Mouse (Mus musculus): ENCODE measurements around the gene Ift80. TPM values are rescaled to one million over a fixed set of nuclear protein-coding genes. Genes with fewer than 3 reads are reported as not detected.

Gene Ift80
- polyA plus RNA-seq, 1 experiment from 2014 or later: 10.0 TPM

MicroRNAs within 50 kb of the gene (microRNA counts, 519-probe panel; counts per million panel counts)
- microRNA mmu-miR-15b: 7,865 counts per million, percentile 94 among the panel's probes with 10 or more counts

Small RNA genes lying within 50 kb of the gene (microRNA-seq; reads per million reads assigned to microRNA genes)
- gene Mir15b (ENCODE audit: borderline number of aligned reads) (3,798 reads per million, percentile 87 among the genes with 10 or more reads in this experiment), gene Mir16-2 (ENCODE audit: borderline number of aligned reads) (1,692 reads per million, percentile 79 among the genes with 10 or more reads in this experiment)

Other genes with a start within 250 kb of the Ift80 start
- gene 1110032F04Rik, start 135.0 kb downstream of the Ift80 start, polyA plus RNA-seq (2014; fragmentation: Nextera tagmentation; extraction: Ambion mirVana): 3.2 and 3.8 TPM in 2 replicates
- 200 and 213 TPM in 2 replicates for gene Smc4, start 168 bp upstream of the Ift80 start, polyA plus RNA-seq (2014; fragmentation: Nextera tagmentation; extraction: Ambion mirVana)
- gene Trim59, start 40.2 kb upstream of the Ift80 start, polyA plus RNA-seq (2014; fragmentation: Nextera tagmentation; extraction: Ambion mirVana): 121 and 130 TPM in 2 replicates
- 26.2 and 33.0 TPM in 2 replicates for gene Kpna4, start 122.5 kb upstream of the Ift80 start, polyA plus RNA-seq (2014; fragmentation: Nextera tagmentation; extraction: Ambion mirVana)
- gene Arl14, start 217.8 kb upstream of the Ift80 start, polyA plus RNA-seq (2014; fragmentation: Nextera tagmentation; extraction: Ambion mirVana): not detected in 2 replicates

Measured in liver, embryonic 11.5 days (tissue).